Mouse (Mus musculus) embryonic facial prominence, embryonic 13.5 days (tissue): ENCODE data around the gene Ctbp2. TPM values are rescaled to one million over a fixed set of nuclear protein-coding genes. Genes with fewer than 3 reads are reported as not detected.

Experiments
- ATAC-seq: fragments of 200-750 bp; cut with Nextera tagmentation; 2 replicates; pipeline ENCODE4 v1.8.0; 2017; ENCODE audit warnings: low read depth; ENCODE audit not compliant: insufficient number of reproducible peaks, insufficient read depth, low FRiP score, low TSS enrichment
- H3K27ac ChIP-seq: fragments of 300-500 bp; sonication (generic); 2 replicates; pipeline ENCODE4 v1.5.1; 2015; ENCODE audit warnings: moderate library complexity, mild to moderate bottlenecking, inconsistent platforms
- H3K27me3 ChIP-seq: fragments of 300-500 bp; sonication (generic); 2 replicates; pipeline ENCODE4 v1.6.1; 2015; ENCODE audit warnings: mild to moderate bottlenecking, inconsistent platforms
- H3K36me3 ChIP-seq: fragments of 300-500 bp; sonication (generic); 2 replicates; pipeline ENCODE4 v1.6.1; 2015; ENCODE audit warnings: mild to moderate bottlenecking, inconsistent platforms
- H3K4me1 ChIP-seq: fragments of 300-500 bp; sonication (generic); 2 replicates; pipeline ENCODE4 v1.6.1; 2015; ENCODE audit warnings: inconsistent platforms
- H3K4me2 ChIP-seq: fragments of 300-500 bp; sonication (generic); 2 replicates; pipeline ENCODE4 v1.6.1; 2015; ENCODE audit warnings: moderate library complexity, mild to moderate bottlenecking, inconsistent platforms
- H3K4me3 ChIP-seq: fragments of 300-500 bp; sonication (generic); 2 replicates; pipeline ENCODE4 v1.5.1; 2015; ENCODE audit warnings: mild to moderate bottlenecking, inconsistent platforms
- H3K9ac ChIP-seq: fragments of 300-500 bp; sonication (generic); 2 replicates; pipeline ENCODE4 v1.6.1; 2015; ENCODE audit warnings: mild to moderate bottlenecking, inconsistent platforms
- H3K9me3 ChIP-seq: fragments of 300-500 bp; sonication (generic); 2 replicates; pipeline ENCODE4 v1.6.1; 2016; ENCODE audit warnings: inconsistent platforms
- WGBS: fragments of 180-500 bp; shearing (Covaris S2); methylation state at CpG from one replicate; pipeline ENCODE4 v1.1.7; 2015; ENCODE audit warnings: mixed read lengths; 5-methylcytosine and 5-hydroxymethylcytosine counted together
- polyA plus RNA-seq: library from polyadenylated mRNA; unstranded; fragments of >200 nt; fragmentation: Nextera tagmentation; extraction: Ambion mirVana; gene quantifications from 2 replicates; pipeline ENCODE4 v1.2.1, GENCODE M21; 2015

Gene Ctbp2
- polyA plus RNA-seq, 1 experiment from 2014 or later = 93.4 TPM

- Histone ChIP-seq H3K4me1 (peaks cover 23% of the 10 kb centered on the region), H3K9me3 (no peaks in the 10 kb centered on the region), H3K27me3 (no peaks in the 10 kb centered on the region), H3K9ac (no peak overlapping the region), H3K4me2 (no peak overlapping the region), H3K27ac (no peak overlapping the region; the same call in 1 of the 2 replicates), H3K4me3 (no peak overlapping the region), H3K36me3 (peaks cover 21% of the 10 kb centered on the region)
- ATAC-seq = no peak
- WGBS = 82% methylated on average over 13 of the region's 13 CpGs
Observed at GRCm38 (mm10) chr7:133083936-133084614, 40.1 kb downstream of the Ctbp2 start.

GRCm38 (mm10) chr7:133078929-133079328, 45.2 kb downstream of the Ctbp2 start:
- Histone ChIP-seq H3K9me3 (no peaks in the 10 kb centered on the region), H3K27me3 (no peaks in the 10 kb centered on the region), H3K4me2 (no peak overlapping the region)

GRCm38 (mm10) chr7:133074462-133075133, 49.6 kb downstream of the Ctbp2 start:
- no peak overlapping the region for H3K4me3 ChIP-seq
- no peak for ATAC-seq
- H3K9ac ChIP-seq = no peak overlapping the region
- H3K27ac ChIP-seq = no peak overlapping the region
- peaks cover 42% of the 10 kb centered on the region for H3K4me1 ChIP-seq
- 62% methylated on average over 10 of the region's 10 CpGs for WGBS
- H3K27me3 ChIP-seq = no peaks in the 10 kb centered on the region
- H3K9me3 ChIP-seq = no peaks in the 10 kb centered on the region
- peaks cover 37% of the 10 kb centered on the region for H3K36me3 ChIP-seq
- H3K4me2 ChIP-seq = no peak overlapping the region

More at GRCm38 (mm10) chr7:133078929-133079328, 45.2 kb downstream of the Ctbp2 start:
- Histone ChIP-seq H3K4me1 (peaks cover 22% of the 10 kb centered on the region), H3K9ac (no peak overlapping the region), H3K4me3 (no peak overlapping the region), H3K27ac (no peak overlapping the region), H3K36me3 (peaks cover 46% of the 10 kb centered on the region)
- ATAC-seq = no peak
- 96% methylated on average over 1 of the region's 1 CpGs for WGBS

DNA sequence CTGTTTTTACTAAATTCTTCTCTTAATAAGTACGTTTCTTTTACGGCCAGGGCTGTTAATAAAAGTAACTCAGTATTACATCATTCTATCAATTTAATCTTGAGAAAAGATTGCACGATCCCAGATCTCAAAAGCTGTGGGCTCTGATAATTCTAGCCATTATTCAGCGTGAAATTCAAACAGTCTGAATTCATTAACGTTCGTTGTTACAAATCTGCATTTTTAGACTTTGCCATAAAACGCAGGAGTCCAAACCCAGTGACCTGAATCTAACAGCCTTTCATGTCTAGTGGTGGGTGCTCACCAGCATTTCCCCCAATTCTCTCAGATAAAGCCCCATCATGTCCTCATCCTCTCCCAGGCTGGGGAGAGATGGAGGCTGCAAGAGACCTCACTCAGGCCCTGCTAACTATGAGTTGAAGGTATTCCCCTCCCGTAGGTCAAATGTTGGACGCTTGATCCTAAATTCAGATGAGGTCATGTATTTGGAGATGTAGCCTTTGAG, 51.0 kb downstream of the Ctbp2 start:
- peaks cover 31% of the 10 kb centered on the region for H3K36me3 ChIP-seq
- H3K4me1 ChIP-seq = peaks cover 42% of the 10 kb centered on the region
- H3K4me2 ChIP-seq = no peak overlapping the region
- H3K27ac ChIP-seq = no peak overlapping the region
- 64% methylated on average over 9 of the region's 9 CpGs for WGBS
- ATAC-seq = no peak
- no peaks in the 10 kb centered on the region for H3K27me3 ChIP-seq
- H3K9me3 ChIP-seq = no peaks in the 10 kb centered on the region
- H3K9ac ChIP-seq = no peak overlapping the region
- H3K4me3 ChIP-seq = no peak overlapping the region

DNA sequence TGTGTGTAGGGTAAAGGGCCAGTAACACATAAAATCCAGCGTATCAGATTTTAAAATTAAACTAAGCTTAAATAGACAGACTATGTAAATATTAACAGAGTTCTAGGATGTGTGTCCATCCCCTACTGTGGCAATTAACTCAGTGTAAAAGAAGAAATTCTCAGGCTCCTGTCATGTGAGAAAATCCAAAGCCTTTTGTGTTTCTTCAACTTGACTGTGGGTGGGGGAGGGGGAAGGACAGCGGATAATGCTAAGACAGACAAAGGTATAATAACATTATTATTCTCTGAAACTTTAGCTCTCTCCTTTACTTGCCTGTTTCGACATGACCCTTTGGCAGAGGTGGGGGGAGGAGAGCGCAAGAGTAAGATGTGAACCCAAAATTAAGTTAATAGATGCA, 51.6 kb downstream of the Ctbp2 start:
- Histone ChIP-seq H3K27me3 (no peaks in the 10 kb centered on the region), H3K36me3 (peaks cover 29% of the 10 kb centered on the region), H3K4me1 (peaks cover 49% of the 10 kb centered on the region), H3K27ac (no peak overlapping the region), H3K9me3 (no peaks in the 10 kb centered on the region), H3K9ac (no peak overlapping the region), H3K4me3 (no peak overlapping the region), H3K4me2 (no peak overlapping the region)
- 62% methylated on average over 4 of the region's 4 CpGs for WGBS
- ATAC-seq = no peak

GRCm38 (mm10) chr7:133067321-133067841, 56.8 kb downstream of the Ctbp2 start:
- H3K27ac ChIP-seq = peak overlapping the region; percentile 16; the same call in 1 of the 2 replicates
- H3K4me3 ChIP-seq = no peak overlapping the region
- H3K27me3 ChIP-seq = no peaks in the 10 kb centered on the region
- no peak for ATAC-seq
- H3K9me3 ChIP-seq = no peaks in the 10 kb centered on the region
- H3K9ac ChIP-seq = no peak overlapping the region
- WGBS = 67% methylated on average over 7 of the region's 7 CpGs
- H3K4me1 ChIP-seq = peaks cover 44% of the 10 kb centered on the region
- no peak overlapping the region for H3K4me2 ChIP-seq
- peaks cover 30% of the 10 kb centered on the region for H3K36me3 ChIP-seq

- H3K4me3 ChIP-seq = no peak overlapping the region
- H3K4me1 ChIP-seq = peaks cover 39% of the 10 kb centered on the region
- H3K9ac ChIP-seq = no peak overlapping the region
- no peak overlapping the region for H3K4me2 ChIP-seq
- no peaks in the 10 kb centered on the region for H3K9me3 ChIP-seq
- 38% methylated on average over 6 of the region's 6 CpGs for WGBS
- ATAC-seq = no peak
- no peaks in the 10 kb centered on the region for H3K27me3 ChIP-seq
- H3K36me3 ChIP-seq = peaks cover 30% of the 10 kb centered on the region
- H3K27ac ChIP-seq = 0 out of 2 replicates have a peak overlapping the region, but pooled peaks have one; percentile 29
Observed at GRCm38 (mm10) chr7:133066776-133067175, 57.4 kb downstream of the Ctbp2 start.

DNA sequence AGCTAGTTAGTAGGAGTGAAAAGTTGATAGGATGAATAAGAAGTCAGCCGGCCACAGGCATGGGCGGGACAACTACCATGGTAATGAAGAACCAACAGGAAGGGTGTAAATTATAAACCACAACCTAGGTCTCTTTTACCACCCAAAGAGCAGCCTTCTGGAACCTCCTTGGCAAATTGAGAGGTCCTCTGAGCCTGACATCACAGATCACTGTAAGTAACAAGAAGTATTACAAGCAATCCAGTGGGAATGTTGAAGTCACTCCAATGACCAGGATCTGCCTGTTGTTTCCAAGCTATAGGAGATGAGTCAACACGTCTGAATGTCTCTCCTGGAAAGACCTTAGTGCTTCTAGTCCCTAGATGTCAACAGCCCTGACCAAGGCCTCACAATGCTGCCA, 62.1 kb downstream of the Ctbp2 start:
- Histone ChIP-seq H3K36me3 (peaks cover 31% of the 10 kb centered on the region), H3K4me2 (no peak overlapping the region), H3K27me3 (no peaks in the 10 kb centered on the region), H3K4me3 (no peak overlapping the region), H3K4me1 (peaks cover 36% of the 10 kb centered on the region), H3K27ac (no peak overlapping the region), H3K9ac (no peak overlapping the region), H3K9me3 (no peaks in the 10 kb centered on the region)
- 88% methylated on average over 3 of the region's 3 CpGs for WGBS
- no peak for ATAC-seq

- no peaks in the 10 kb centered on the region for H3K27me3 ChIP-seq
- no peak overlapping the region for H3K9ac ChIP-seq
- H3K4me2 ChIP-seq = no peak overlapping the region
- ATAC-seq = no peak
- H3K4me3 ChIP-seq = no peak overlapping the region
- WGBS = 89% methylated on average over 6 of the region's 6 CpGs
- no peaks in the 10 kb centered on the region for H3K9me3 ChIP-seq
- peaks cover 37% of the 10 kb centered on the region for H3K36me3 ChIP-seq
- no peak overlapping the region for H3K27ac ChIP-seq
- H3K4me1 ChIP-seq = peaks cover 23% of the 10 kb centered on the region
Observed at GRCm38 (mm10) chr7:133060170-133060569, 64.0 kb downstream of the Ctbp2 start.

DNA sequence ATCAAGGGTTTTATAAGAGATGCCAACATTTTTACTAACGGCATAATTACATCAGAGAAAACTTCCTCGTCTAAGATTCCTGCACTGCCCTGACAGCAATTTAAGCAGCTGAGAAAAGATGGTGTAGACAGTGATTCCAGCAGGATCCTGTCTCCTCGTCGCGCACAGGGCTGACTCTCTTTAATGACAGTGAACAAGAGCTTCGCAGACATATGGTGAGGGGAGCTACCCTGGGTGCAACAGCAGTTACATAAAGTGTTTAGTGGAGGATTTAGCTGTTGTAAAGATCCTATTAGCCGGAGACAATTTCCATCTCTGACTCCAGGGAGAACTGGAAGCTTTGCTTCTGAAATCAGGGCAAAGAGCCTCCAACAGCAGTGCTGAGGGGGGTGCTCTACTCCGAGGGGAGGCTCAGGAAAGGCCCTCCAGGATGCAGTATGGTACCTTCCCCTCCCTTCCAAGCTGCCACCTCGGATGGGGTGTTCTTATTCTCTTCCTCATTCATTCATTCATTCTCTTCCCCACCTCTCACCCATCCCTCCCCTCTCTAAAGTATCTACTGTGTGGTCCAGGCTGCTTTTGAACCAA, 64.5 kb downstream of the Ctbp2 start:
- no peak overlapping the region for H3K4me3 ChIP-seq
- H3K9me3 ChIP-seq = no peaks in the 10 kb centered on the region
- H3K27ac ChIP-seq = no peak overlapping the region
- no peaks in the 10 kb centered on the region for H3K27me3 ChIP-seq
- peaks cover 37% of the 10 kb centered on the region for H3K36me3 ChIP-seq
- WGBS = 55% methylated on average over 9 of the region's 9 CpGs
- no peak overlapping the region for H3K4me2 ChIP-seq
- no peak for ATAC-seq
- H3K4me1 ChIP-seq = peaks cover 23% of the 10 kb centered on the region
- H3K9ac ChIP-seq = no peak overlapping the region

- no peak overlapping the region for H3K4me2 ChIP-seq
- H3K27me3 ChIP-seq = no peaks in the 10 kb centered on the region
- H3K9ac ChIP-seq = no peak overlapping the region
- H3K27ac ChIP-seq = no peak overlapping the region
- H3K4me3 ChIP-seq = no peak overlapping the region
- H3K4me1 ChIP-seq = peaks cover 23% of the 10 kb centered on the region
- ATAC-seq = no peak
- H3K9me3 ChIP-seq = no peaks in the 10 kb centered on the region
- peaks cover 35% of the 10 kb centered on the region for H3K36me3 ChIP-seq
- WGBS = 70% methylated on average over 6 of the region's 6 CpGs
Observed at GRCm38 (mm10) chr7:133059150-133059509, 65.0 kb downstream of the Ctbp2 start.
